Mouse (Mus musculus): ENCODE results near the gene Ube2cbp. TPM values are rescaled to one million over a fixed set of nuclear protein-coding genes. Genes with fewer than 3 reads are reported as not detected.

Gene Ube2cbp
- polyA plus RNA-seq, 1 experiment from 2014 or later: 5.4 TPM

GRCm38 (mm10) chr9:86355851-86356250 is 108.9 kb downstream of the Ube2cbp start:
- no peak overlapping the region for H3K4me3 ChIP-seq
- no peak overlapping the region for H3K9ac ChIP-seq
- no peak overlapping the region for H3K4me2 ChIP-seq
- no peaks in the 10 kb centered on the region for H3K36me3 ChIP-seq
- H3K27me3 ChIP-seq: no peaks in the 10 kb centered on the region
- 79% methylated on average over 3 of the region's 3 CpGs for WGBS
- H3K4me1 ChIP-seq: peaks cover 4% of the 10 kb centered on the region; the same call in 1 of the 2 replicates
- ATAC-seq (ENCODE audit: borderline replicate concordance, extremely low read depth, low FRiP score, low TSS enrichment): no peak
- H3K27ac ChIP-seq: no peak overlapping the region
- no peaks in the 10 kb centered on the region for H3K9me3 ChIP-seq

- H3K36me3 ChIP-seq: no peaks in the 10 kb centered on the region
- no peaks in the 10 kb centered on the region for H3K27me3 ChIP-seq
- no peak for ATAC-seq (ENCODE audit: borderline replicate concordance, extremely low read depth, low FRiP score, low TSS enrichment)
- no peaks in the 10 kb centered on the region for H3K4me1 ChIP-seq
- H3K4me3 ChIP-seq: no peak overlapping the region
- H3K27ac ChIP-seq: no peak overlapping the region
- WGBS: 78% methylated on average over 3 of the region's 3 CpGs
- no peaks in the 10 kb centered on the region for H3K9me3 ChIP-seq
- H3K4me2 ChIP-seq: no peak overlapping the region
- H3K9ac ChIP-seq: no peak overlapping the region
Measured at GRCm38 (mm10) chr9:86351491-86351890, 113.3 kb downstream of the Ube2cbp start.

GRCm38 (mm10) chr9:86336792-86337191 is 128.0 kb downstream of the Ube2cbp start:
- Histone ChIP-seq H3K4me2 (no peak overlapping the region), H3K4me3 (no peak overlapping the region), H3K9ac (no peak overlapping the region), H3K27me3 (no peaks in the 10 kb centered on the region), H3K4me1 (peaks cover 13% of the 10 kb centered on the region), H3K27ac (no peak overlapping the region), H3K36me3 (no peaks in the 10 kb centered on the region), H3K9me3 (no peaks in the 10 kb centered on the region)
- 83% methylated on average over 2 of the region's 2 CpGs for WGBS
- no peak for ATAC-seq (ENCODE audit: borderline replicate concordance, extremely low read depth, low FRiP score, low TSS enrichment)

DNA sequence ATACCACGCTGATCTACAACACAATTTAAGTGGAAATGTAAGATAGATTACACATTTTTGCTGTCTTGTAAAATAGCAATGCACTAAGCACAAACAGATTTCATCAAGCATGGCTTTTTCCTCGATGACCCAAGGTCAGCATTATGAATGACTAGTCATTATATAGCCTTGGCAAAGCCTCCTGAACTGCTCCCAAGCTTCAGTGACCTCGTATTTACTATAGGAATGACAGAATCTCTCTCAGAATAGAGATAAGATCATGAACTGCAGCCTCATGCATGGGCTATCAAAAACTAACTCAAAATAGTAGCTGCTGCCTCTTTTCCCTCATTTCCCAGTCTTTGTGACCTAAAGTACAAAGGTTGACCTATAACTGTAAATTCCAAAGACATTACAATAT is 128.4 kb downstream of the Ube2cbp start:
- Histone ChIP-seq H3K4me1 (peaks cover 13% of the 10 kb centered on the region), H3K9me3 (no peaks in the 10 kb centered on the region), H3K27ac (no peak overlapping the region), H3K27me3 (no peaks in the 10 kb centered on the region), H3K9ac (no peak overlapping the region), H3K4me3 (no peak overlapping the region), H3K4me2 (no peak overlapping the region), H3K36me3 (no peaks in the 10 kb centered on the region)
- WGBS: 46% methylated on average over 3 of the region's 3 CpGs
- no peak for ATAC-seq (ENCODE audit: borderline replicate concordance, extremely low read depth, low FRiP score, low TSS enrichment)

GRCm38 (mm10) chr9:86335588-86335987 is 129.2 kb downstream of the Ube2cbp start:
- Histone ChIP-seq H3K4me1 (peaks cover 13% of the 10 kb centered on the region), H3K27me3 (no peaks in the 10 kb centered on the region), H3K9ac (no peak overlapping the region), H3K4me2 (no peak overlapping the region), H3K27ac (no peak overlapping the region), H3K36me3 (no peaks in the 10 kb centered on the region), H3K4me3 (no peak overlapping the region), H3K9me3 (no peaks in the 10 kb centered on the region)
- 29% methylated on average over 4 of the region's 4 CpGs for WGBS
- peak; percentile 35; the same call in 1 of the 2 replicates for ATAC-seq (ENCODE audit: borderline replicate concordance, extremely low read depth, low FRiP score, low TSS enrichment)

GRCm38 (mm10) chr9:86334357-86334756 is 130.4 kb downstream of the Ube2cbp start:
- Histone ChIP-seq H3K4me3 (no peak overlapping the region), H3K27ac (no peak overlapping the region), H3K4me1 (peaks cover 13% of the 10 kb centered on the region), H3K36me3 (no peaks in the 10 kb centered on the region), H3K9me3 (no peaks in the 10 kb centered on the region), H3K4me2 (no peak overlapping the region), H3K27me3 (no peaks in the 10 kb centered on the region), H3K9ac (no peak overlapping the region)
- no peak for ATAC-seq (ENCODE audit: borderline replicate concordance, extremely low read depth, low FRiP score, low TSS enrichment)
- 89% methylated on average over 5 of the region's 5 CpGs for WGBS

- no peak overlapping the region for H3K4me3 ChIP-seq
- no peak overlapping the region for H3K4me2 ChIP-seq
- H3K9me3 ChIP-seq: no peaks in the 10 kb centered on the region
- H3K4me1 ChIP-seq: peaks cover 10% of the 10 kb centered on the region; the same call in 1 of the 2 replicates
- H3K27ac ChIP-seq: no peak overlapping the region
- no peaks in the 10 kb centered on the region for H3K27me3 ChIP-seq
- WGBS: 81% methylated on average over 3 of the region's 3 CpGs
- no peaks in the 10 kb centered on the region for H3K36me3 ChIP-seq
- ATAC-seq (ENCODE audit: borderline replicate concordance, extremely low read depth, low FRiP score, low TSS enrichment): no peak
- no peak overlapping the region for H3K9ac ChIP-seq
Measured at GRCm38 (mm10) chr9:86330591-86330990, 134.2 kb downstream of the Ube2cbp start.

GRCm38 (mm10) chr9:86328270-86328669 is 136.5 kb downstream of the Ube2cbp start:
- 0 out of 2 replicates have a peak, but pooled peaks cover 2% of the 10 kb centered on the region for H3K4me1 ChIP-seq
- peak; percentile 31; the same call in 1 of the 2 replicates for ATAC-seq (ENCODE audit: borderline replicate concordance, extremely low read depth, low FRiP score, low TSS enrichment)
- H3K4me3 ChIP-seq: no peak overlapping the region
- no peaks in the 10 kb centered on the region for H3K9me3 ChIP-seq
- H3K36me3 ChIP-seq: no peaks in the 10 kb centered on the region
- no peaks in the 10 kb centered on the region for H3K27me3 ChIP-seq
- WGBS: 47% methylated on average over 4 of the region's 4 CpGs
- no peak overlapping the region for H3K4me2 ChIP-seq
- H3K9ac ChIP-seq: no peak overlapping the region
- no peak overlapping the region for H3K27ac ChIP-seq

DNA sequence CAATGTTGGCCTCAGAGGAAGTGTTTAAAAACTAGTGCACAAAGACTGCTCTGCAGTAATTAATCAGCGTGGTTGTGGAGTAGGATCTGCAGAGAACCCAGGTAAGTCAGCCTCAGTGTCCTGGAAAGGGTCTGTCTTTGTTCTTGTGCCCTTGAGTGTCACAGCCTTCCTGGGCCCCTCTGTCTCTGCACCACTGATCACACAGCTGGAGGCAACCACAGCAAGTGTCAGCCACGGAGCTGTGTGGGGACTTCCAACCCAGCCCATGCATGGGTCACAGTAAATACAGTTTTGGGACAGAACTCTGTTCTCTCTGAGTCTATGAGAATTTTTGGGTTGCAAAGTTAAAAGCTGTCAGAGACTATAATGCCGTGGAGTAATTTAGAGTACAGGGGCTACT is 137.4 kb downstream of the Ube2cbp start:
- Histone ChIP-seq H3K27me3 (no peaks in the 10 kb centered on the region), H3K4me1 (0 out of 2 replicates have a peak, but pooled peaks cover 2% of the 10 kb centered on the region), H3K9ac (no peak overlapping the region), H3K4me2 (no peak overlapping the region), H3K9me3 (no peaks in the 10 kb centered on the region), H3K4me3 (no peak overlapping the region), H3K36me3 (no peaks in the 10 kb centered on the region), H3K27ac (no peak overlapping the region)
- 74% methylated on average over 3 of the region's 3 CpGs for WGBS
- no peak for ATAC-seq (ENCODE audit: borderline replicate concordance, extremely low read depth, low FRiP score, low TSS enrichment)

- Histone ChIP-seq H3K27me3 (no peaks in the 10 kb centered on the region), H3K4me3 (no peak overlapping the region), H3K4me1 (0 out of 2 replicates have a peak, but pooled peaks cover 2% of the 10 kb centered on the region), H3K27ac (no peak overlapping the region), H3K4me2 (no peak overlapping the region), H3K9me3 (no peaks in the 10 kb centered on the region), H3K36me3 (no peaks in the 10 kb centered on the region), H3K9ac (no peak overlapping the region)
- 55% methylated on average over 1 of the region's 1 CpGs for WGBS
- ATAC-seq (ENCODE audit: borderline replicate concordance, extremely low read depth, low FRiP score, low TSS enrichment): no peak
Measured at GRCm38 (mm10) chr9:86324772-86325171, 140.0 kb downstream of the Ube2cbp start.

- Histone ChIP-seq H3K27ac (no peak overlapping the region), H3K36me3 (no peaks in the 10 kb centered on the region), H3K9me3 (no peaks in the 10 kb centered on the region), H3K4me3 (no peak overlapping the region), H3K4me2 (no peak overlapping the region), H3K9ac (no peak overlapping the region), H3K4me1 (no peaks in the 10 kb centered on the region), H3K27me3 (no peaks in the 10 kb centered on the region)
- ATAC-seq (ENCODE audit: borderline replicate concordance, extremely low read depth, low FRiP score, low TSS enrichment): no peak
- WGBS: 83% methylated on average over 6 of the region's 6 CpGs
Measured at GRCm38 (mm10) chr9:86319516-86320140, 145.1 kb downstream of the Ube2cbp start.

DNA sequence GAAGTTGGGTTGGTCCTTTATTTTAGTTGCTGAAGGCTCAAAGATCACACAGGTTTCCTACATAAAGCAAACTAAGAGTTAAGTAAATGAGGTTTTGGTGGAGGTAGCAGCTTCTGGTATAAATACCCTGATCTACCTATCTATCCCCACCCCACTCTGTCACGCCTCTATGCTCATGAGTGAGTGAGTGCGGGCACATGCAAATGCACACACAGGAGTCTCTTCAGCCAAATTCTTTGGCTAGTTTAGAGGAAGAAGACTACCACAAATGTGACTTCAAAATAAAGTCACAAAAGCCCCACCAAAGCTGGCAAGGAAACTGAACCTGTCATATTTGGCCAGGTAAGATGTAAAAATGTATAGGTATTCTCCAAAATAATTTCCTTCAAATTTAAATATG is 149.1 kb downstream of the Ube2cbp start:
- Histone ChIP-seq H3K4me2 (no peak overlapping the region), H3K9ac (no peak overlapping the region), H3K36me3 (no peaks in the 10 kb centered on the region), H3K27me3 (no peaks in the 10 kb centered on the region), H3K4me1 (no peaks in the 10 kb centered on the region), H3K9me3 (no peaks in the 10 kb centered on the region), H3K4me3 (no peak overlapping the region), H3K27ac (no peak overlapping the region)
- WGBS: 92% methylated on average over 2 of the region's 2 CpGs
- no peak for ATAC-seq (ENCODE audit: borderline replicate concordance, extremely low read depth, low FRiP score, low TSS enrichment)

- Histone ChIP-seq H3K36me3 (no peaks in the 10 kb centered on the region), H3K4me3 (no peak overlapping the region), H3K9me3 (no peaks in the 10 kb centered on the region), H3K4me1 (no peaks in the 10 kb centered on the region), H3K4me2 (no peak overlapping the region), H3K27me3 (no peaks in the 10 kb centered on the region), H3K27ac (no peak overlapping the region), H3K9ac (no peak overlapping the region)
- 59% methylated on average over 4 of the region's 4 CpGs for WGBS
- ATAC-seq (ENCODE audit: borderline replicate concordance, extremely low read depth, low FRiP score, low TSS enrichment): no peak
Measured at GRCm38 (mm10) chr9:86308616-86309015, 156.1 kb downstream of the Ube2cbp start.

Data from lung, embryonic 15.5 days (tissue).